Mouse (Mus musculus) lung, postnatal 0 days (tissue): Measurements from ENCODE around the gene Ppp6r2.

ENCODE experiments used
- CTCF ChIP-seq: IDR thresholded peaks from 2 replicates; pipeline ENCODE4 v1.5.1; 2016; ENCODE audit warnings: antibody characterized with exemption, mild to moderate bottlenecking
- EP300 ChIP-seq: IDR thresholded peaks from 2 replicates; pipeline ENCODE4 v1.6.1; 2016; ENCODE audit warnings: antibody characterized with exemption, mild to moderate bottlenecking, control low read depth

- TF ChIP-seq CTCF (no peak), EP300 (no peak)
These were observed 84.3 kb downstream of the Ppp6r2 start for GRCm38 (mm10) chr15:89295580-89296165.
